Mouse (Mus musculus) testis, adult 2 months (tissue): ENCODE data around the gene Gm28551.
"Not testable (repeated sequence)": the region's sequence is repeated elsewhere in the genome, so short reads cannot be mapped to it uniquely, and the experiment has no call there.

ENCODE experiments used
- CTCF ChIP-seq: fragments of 200-500 bp; IDR thresholded peaks from 2 replicates; pipeline ENCODE4 v1.5.1; 2012; ENCODE audit warnings: low read depth, mild to moderate bottlenecking, inconsistent platforms, low read length, moderate library complexity; ENCODE audit not compliant: control insufficient read depth, insufficient read depth, insufficient replicate concordance
- POLR2A ChIP-seq: fragments of 200-500 bp; IDR thresholded peaks from 2 replicates; pipeline ENCODE4 v1.6.1; 2012; ENCODE audit warnings: low read depth, mild to moderate bottlenecking, inconsistent platforms, low read length, moderate library complexity; ENCODE audit not compliant: control insufficient read depth

GRCm38 (mm10) chr1:53375965-53376364 is 23.5 kb upstream of the Gm28551 start:
- TF ChIP-seq POLR2A, CTCF: not testable (repeated sequence)
